Mouse (Mus musculus): ENCODE measurements at regions not wholly inside any gene's neighbourhood (a gene's known extent, or its start where the extent isn't known, plus 50 kb on each side); places are given as distances from the start of the nearest gene placed in this dataset.

DNA sequence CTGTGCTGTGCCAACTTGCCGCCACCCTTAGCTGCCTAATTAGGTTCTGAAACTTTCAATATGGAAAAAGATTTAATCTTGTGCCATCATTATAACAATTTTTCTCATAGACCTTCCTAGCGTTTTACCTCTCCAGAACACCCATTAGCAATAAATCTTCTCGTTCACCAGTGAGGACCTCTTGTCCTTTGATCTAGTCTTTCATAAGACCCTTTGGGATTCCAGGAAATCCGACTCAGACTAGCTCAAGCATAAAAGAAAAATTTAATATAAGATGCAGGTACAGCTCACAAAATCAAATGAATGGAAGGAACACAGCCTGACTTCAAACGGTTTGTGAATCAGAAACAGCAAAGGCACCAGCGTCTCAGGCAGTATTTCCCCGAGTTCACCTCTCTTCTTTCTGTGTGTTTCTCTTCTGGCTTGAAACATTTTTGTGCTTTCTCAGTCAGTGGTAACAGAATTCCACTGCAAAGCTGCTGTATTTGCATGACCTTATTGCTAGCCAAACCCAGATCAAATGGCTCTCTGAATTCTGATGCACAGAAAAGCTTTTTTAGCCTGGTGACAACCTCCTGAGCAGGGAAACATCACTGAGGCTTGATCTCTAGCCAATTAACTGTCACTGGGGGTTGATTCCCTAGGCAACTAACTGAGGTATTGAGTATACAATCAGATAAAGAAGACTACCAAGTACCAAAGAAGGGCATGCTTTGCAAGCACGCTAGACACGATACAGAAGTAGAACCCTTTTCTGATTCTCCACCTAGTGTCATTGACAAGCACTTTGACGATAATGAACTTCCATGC lies 539.8 kb downstream of the Cenpc1 start:
- no peak for TF ChIP-seq CTCF (IDR thresholded peaks at IDR 0.05)
- no peak for DNase-seq
- Histone ChIP-seq H3K4me3 (no peak overlapping the region), H3K27ac (no peak overlapping the region)
- intact Hi-C loops (cut with DNase I), result no loop called here

DNA sequence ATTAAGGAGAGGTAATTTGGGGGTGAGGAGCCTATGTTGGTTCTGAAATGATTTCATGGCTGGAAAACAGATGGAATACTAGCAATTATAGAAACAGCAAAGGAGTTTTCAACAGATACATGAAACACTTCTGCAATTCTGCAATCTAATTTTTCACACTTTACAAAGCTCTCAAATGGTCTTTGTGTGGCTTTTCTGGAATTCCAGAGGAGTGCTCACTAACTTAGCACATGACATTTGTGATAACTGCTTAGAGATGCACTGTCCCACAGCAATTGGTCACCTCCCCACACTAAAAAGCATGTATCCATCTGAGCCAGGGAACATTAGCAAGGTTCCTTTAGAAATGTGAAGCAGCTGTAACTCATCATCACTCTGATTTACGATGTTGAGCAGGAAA lies 560.1 kb downstream of the Cenpc1 start:
- Histone ChIP-seq H3K4me3 (no peak overlapping the region), H3K27ac (no peak overlapping the region)
- no peak for TF ChIP-seq CTCF (IDR thresholded peaks at IDR 0.05)
- no peak for DNase-seq
- intact Hi-C loops (cut with DNase I), result no loop called here

DNA sequence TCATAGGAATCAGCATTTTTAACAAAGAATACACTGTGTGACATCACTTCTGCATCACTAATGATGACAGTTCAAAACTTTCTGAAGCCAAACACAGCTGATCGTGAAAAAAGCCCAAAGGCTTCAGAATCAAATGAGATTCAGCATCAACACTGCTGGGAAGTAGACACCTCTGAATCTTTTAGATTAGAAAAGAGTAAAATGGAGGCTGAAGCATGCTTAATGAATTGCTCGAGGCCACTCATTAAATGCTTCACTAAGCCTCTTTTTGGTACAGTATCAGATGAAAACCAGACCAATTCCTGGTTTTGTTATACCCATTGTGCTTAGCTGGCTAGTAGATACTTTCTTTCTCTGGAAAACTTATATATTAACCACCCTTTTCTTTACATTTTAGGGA lies 568.1 kb downstream of the Cenpc1 start:
- no peak overlapping the region for H3K27ac ChIP-seq
- no peak overlapping the region for H3K4me3 ChIP-seq
- no peak for DNase-seq
- intact Hi-C loops (cut with DNase I), result no loop called here
- no peak for TF ChIP-seq CTCF (IDR thresholded peaks at IDR 0.05)

DNA sequence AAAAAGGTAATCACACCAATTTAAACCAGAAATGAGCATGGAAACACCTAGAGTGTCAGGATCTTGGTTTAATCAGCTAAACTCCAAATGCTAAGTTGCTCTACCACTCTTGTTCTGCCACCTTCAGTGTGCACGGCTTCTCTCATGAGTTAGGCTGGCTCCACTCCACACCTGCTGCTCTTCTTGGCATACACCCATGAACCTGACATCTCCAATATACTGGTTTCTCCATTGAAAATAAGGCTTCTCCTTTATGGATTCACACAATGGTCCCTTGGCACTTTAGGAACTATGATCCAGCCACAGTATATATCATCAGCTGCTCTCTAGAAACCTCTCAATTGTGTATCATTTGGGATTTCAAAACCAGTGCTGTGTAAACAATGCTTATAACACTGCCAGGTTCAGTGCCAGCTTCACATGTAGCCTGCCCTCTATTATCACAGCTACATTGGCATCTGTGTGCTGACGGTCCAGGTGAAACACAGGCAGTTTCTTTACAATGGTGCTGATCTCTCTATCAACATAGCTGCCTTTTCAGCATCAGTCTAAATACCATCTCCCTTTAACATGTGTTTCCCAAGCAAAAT lies 579.6 kb downstream of the Cenpc1 start:
- Histone ChIP-seq H3K4me3 (no peak overlapping the region), H3K27ac (no peak overlapping the region)
- no peak for TF ChIP-seq CTCF (IDR thresholded peaks at IDR 0.05)
- no peak for DNase-seq
- intact Hi-C loops (cut with DNase I), result no loop called here

DNA sequence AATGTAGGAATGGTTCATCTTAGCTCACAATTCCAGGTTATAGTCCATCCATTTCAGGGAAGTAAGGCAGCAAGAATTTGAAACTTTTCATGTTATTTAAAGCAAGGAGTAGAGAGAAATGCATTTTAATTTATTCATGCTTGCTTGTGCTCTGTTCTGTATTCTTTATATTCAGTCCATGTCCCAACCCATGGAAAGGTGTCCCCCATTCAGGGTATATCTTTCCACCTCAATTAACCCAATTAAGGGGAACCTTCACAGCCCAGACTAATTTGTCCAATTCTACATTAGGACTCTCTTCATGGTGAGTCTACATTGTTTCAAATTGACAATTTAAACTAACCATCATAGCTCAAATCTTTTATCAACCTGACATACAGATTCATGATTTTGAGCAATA lies 580.2 kb downstream of the Cenpc1 start:
- TF ChIP-seq CTCF (IDR thresholded peaks at IDR 0.05), result no peak
- intact Hi-C loops (cut with DNase I), result no loop called here
- Histone ChIP-seq H3K4me3 (no peak overlapping the region), H3K27ac (no peak overlapping the region)
- DNase-seq, result no peak

DNA sequence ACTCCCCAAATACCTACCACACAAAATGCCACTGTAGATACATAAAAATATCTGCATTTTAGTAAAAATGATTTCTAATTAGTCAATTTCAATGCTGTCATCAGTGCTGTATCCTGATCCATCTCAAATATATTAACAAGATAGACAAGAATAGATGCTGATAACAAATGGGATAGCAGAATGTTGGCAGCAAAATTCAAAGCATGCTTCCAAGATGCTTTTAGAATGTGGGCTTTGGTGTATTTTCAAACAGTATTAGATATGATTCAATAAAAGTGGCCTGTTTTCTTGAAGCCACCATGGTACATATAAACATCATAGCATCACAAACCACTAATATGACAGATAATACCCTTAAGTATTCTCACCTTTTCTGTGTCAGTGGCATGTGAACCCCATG lies 597.6 kb downstream of the Cenpc1 start:
- no peak overlapping the region for H3K4me3 ChIP-seq
- intact Hi-C loops (cut with DNase I), result no loop called here
- TF ChIP-seq CTCF (IDR thresholded peaks at IDR 0.05), result no peak
- no peak for DNase-seq
- H3K27ac ChIP-seq, result no peak overlapping the region

DNA sequence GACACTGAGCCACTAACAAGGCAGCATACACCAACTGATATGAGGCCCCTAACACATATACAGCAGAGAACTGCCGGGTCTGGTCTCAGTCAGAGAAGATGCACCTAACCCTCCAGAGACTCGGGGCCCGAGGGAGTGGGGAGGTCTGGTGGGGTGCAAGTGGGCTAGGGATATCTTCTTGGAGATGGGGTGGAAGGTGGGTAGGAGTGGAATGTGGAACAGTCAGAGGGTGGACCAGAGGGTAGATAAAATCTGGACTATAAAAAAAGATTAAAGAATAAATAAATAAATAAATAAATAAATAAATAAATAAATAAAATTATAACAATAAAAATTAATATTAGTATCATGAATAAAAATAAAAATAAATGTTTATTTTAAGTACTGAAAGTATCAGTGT lies 598.2 kb downstream of the Cenpc1 start:
- TF ChIP-seq CTCF (IDR thresholded peaks at IDR 0.05), result no peak
- intact Hi-C loops (cut with DNase I), result no loop called here
- no peak for DNase-seq

More for the DNA sequence above, 598.2 kb downstream of the Cenpc1 start:
- H3K4me3 ChIP-seq, result no peak overlapping the region
- H3K27ac ChIP-seq, result no peak overlapping the region

Data from gastrocnemius, adult 2 months (tissue).